Mouse (Mus musculus): ENCODE measurements around the gene Cyct.

Cyct gene

DNA sequence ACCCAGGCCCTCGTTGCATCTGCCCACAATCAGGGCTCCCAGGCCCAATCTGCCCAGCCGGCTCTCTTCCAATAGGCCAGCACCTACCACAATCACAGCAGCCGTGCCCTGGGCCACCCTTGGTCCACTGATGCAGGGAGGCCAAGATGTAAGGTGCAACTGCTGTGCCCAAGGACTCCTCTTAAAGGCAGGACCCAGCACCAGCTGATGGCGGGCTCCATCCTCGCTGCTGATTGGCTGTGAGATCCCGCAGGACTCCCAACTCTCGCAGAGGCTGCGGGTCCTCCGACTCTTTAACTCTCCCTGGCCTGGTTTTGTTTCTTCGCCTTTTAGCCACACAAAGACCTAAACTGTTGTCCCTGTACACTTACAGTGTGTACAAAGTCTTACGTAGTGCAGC is at the start of gene Cyct:
Gene Cyct (minus strand): TSS at position 225 of the 400 bp plus-strand sequence.
- DNase-seq (ENCODE audit: extremely low read depth, insufficient read length, low spot score), result no peak

DNA sequence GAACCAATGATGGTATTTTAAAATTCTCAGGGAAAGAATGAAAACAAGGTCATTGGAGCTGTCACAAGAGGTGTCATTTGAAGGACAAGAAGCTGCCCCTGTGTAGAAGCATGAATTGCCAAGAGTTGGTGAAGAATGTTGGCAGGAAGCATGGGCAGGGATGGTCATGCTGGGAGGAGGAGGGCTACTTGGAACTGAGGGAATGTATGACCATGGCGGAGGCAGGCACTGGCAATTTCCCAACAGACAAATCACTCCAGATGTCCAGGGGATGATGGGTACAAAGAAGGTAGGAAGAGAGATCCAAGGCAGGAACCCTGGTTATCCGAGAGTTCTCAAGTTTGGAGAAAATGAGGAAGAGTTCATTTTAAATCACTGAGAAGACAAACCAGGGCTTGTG is 49.7 kb upstream of the Cyct start:
- no peak for DNase-seq (ENCODE audit: extremely low read depth, insufficient read length, low spot score)

DNA sequence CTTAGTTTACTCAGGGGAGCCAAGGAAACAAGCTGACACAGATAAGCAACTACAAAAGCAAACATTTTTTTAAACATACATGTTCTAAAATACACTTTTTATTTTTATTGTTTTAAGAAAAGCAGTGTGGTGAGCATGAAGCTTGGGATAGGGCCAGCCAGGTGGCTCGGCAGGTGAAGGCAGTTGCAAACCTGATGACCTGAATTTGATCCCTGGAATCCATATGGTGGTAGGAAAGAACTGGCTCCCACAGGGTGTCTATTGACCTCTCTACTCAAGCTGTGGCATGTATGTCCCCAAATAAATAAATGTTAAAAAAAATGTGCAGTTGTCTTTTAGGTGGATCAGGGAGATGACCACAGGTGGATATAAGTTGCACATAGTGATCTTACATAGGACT is 49.3 kb upstream of the Cyct start:
- no peak for DNase-seq (ENCODE audit: extremely low read depth, insufficient read length, low spot score)

- DNase-seq (ENCODE audit: extremely low read depth, insufficient read length, low spot score), result no peak
These were observed 46.7 kb upstream of the Cyct start for GRCm38 (mm10) chr2:76406937-76407441.

GRCm38 (mm10) chr2:76406151-76406936 is 46.1 kb upstream of the Cyct start, which contains the start of gene Osbpl6:
Gene Osbpl6, plus strand, starts transcription at chr2:76406508.
- no peak for DNase-seq (ENCODE audit: extremely low read depth, insufficient read length, low spot score)

GRCm38 (mm10) chr2:76405596-76406150 is 45.4 kb upstream of the Cyct start:
- no peak for DNase-seq (ENCODE audit: extremely low read depth, insufficient read length, low spot score)

- no peak for DNase-seq (ENCODE audit: extremely low read depth, insufficient read length, low spot score)
These were observed 39.9 kb upstream of the Cyct start for GRCm38 (mm10) chr2:76400178-76400577.

DNA sequence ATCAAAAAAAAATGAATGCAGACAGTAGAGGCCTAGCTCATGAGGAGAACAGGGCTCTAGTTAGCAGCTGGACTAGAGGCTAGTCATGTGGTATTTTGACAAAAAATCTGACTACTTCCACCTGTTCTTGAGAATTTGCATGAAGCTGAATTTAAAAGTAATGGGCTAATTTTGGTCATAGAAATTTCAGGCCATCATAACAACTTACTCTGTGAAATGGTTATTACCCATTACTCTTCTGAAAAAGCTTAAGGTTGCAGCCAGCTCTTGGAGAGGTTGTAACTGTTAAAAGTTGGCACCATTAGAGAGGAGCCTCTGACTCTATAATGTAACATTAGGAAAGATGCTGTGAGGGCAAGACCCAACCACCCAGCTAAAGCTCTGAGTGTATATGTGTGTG is 26.3 kb upstream of the Cyct start:
- no peak for DNase-seq (ENCODE audit: extremely low read depth, insufficient read length, low spot score)

GRCm38 (mm10) chr2:76378646-76379045 is 18.4 kb upstream of the Cyct start:
- no peak for DNase-seq (ENCODE audit: extremely low read depth, insufficient read length, low spot score)

GRCm38 (mm10) chr2:76374544-76375206 is 14.4 kb upstream of the Cyct start:
- DNase-seq (ENCODE audit: extremely low read depth, insufficient read length, low spot score), result no peak

- DNase-seq (ENCODE audit: extremely low read depth, insufficient read length, low spot score), result no peak
These were observed 12.0 kb upstream of the Cyct start for GRCm38 (mm10) chr2:76372244-76372643.

GRCm38 (mm10) chr2:76370656-76370922 is 10.3 kb upstream of the Cyct start:
- DNase-seq (ENCODE audit: extremely low read depth, insufficient read length, low spot score), result no peak

DNA sequence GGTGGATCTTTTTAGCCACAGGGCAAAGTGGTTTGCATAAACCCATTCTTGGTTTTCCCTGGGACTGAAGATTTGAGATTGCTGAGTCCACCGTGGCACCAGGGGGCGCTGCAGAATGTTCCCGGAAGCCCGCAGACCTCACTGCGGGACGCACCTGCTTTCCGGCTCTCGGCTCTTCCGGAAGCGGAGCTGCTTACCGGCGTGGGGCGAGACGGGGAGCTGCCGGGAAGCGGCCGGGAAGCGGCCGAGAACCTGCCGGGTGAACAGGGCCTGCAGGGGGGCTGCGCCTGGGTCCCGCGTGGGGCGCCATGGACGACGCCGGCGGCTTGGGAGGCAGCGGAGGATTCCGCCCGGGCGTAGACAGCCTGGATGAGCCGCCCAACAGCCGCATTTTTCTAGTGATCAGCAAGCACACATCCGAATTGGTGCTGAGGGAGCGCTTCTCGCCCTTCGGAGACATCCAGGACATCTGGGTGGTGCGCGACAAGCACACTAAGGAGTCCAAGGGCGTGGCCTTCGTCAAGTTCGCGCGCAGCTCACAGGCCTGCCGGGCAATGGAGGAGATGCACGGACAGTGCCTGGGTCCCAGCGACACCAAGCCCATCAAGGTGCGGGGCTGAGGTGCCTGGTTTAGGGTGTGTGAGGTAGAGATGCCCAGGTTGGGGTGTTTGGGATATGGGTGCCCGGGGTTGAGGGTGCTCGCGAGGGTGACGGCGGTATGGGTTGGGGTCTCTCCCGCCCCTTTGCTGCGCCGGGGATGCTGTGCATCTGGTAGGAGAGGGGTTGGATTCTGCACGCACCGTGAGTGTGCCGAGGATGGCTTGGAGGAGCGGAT is 9.8 kb upstream of the Cyct start, which contains the start of gene Rbm45:
Gene Rbm45 (plus strand): TSS at position 164 of the 835 bp plus-strand sequence.
- DNase-seq (ENCODE audit: extremely low read depth, insufficient read length, low spot score), result peak; percentile 85

- no peak for DNase-seq (ENCODE audit: extremely low read depth, insufficient read length, low spot score)
These were observed 8.8 kb upstream of the Cyct start for GRCm38 (mm10) chr2:76368861-76369660.

GRCm38 (mm10) chr2:76367188-76367922 is 7.1 kb upstream of the Cyct start:
- DNase-seq (ENCODE audit: extremely low read depth, insufficient read length, low spot score), result no peak

DNA sequence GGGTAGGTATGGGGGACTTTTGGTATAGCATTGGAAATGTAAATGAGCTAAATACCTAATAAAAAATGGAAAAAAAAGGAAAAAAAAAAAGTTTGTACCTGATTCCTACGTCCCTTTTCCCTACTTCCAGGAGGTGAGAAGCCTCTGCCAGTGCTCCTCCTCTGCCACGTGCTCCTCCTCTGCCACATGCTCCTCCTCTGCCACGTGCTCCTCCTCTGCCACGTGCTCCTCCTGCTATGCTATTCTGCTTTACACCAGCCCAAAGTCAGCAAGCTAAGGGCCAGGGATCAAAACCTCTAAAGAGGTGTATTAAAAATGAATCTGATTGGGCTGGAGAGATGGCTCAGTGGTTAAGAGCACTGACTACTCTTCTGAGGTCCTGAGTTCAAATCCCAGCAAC is 5.6 kb upstream of the Cyct start:
- no peak for DNase-seq (ENCODE audit: extremely low read depth, insufficient read length, low spot score)

GRCm38 (mm10) chr2:76362111-76362510 is 1.9 kb upstream of the Cyct start:
- DNase-seq (ENCODE audit: extremely low read depth, insufficient read length, low spot score), result no peak

DNA sequence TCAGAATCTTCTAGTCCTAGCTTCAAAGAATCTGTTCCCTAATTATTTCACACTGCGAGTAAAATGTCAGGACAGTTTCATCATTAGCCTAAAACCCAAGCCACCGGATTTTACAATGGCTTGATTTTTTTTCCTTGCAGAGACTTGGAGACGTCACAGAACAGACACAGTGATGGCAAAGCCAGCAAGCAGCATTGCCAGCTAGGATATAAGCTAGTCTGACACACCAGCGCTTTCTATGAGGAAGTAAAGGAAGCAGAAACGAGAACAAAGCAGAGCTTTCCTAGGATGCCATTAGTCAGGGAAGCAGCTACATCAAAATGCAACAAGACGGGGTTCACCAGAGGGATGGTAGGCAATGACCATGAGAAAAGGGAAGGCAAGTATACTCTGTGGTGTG is 12.4 kb downstream of the Cyct start:
- DNase-seq (ENCODE audit: extremely low read depth, insufficient read length, low spot score), result no peak

GRCm38 (mm10) chr2:76342146-76342545 is 18.1 kb downstream of the Cyct start:
- no peak for DNase-seq (ENCODE audit: extremely low read depth, insufficient read length, low spot score)
